Mouse (Mus musculus): ENCODE data around the gene Kcnk15.

DNA sequence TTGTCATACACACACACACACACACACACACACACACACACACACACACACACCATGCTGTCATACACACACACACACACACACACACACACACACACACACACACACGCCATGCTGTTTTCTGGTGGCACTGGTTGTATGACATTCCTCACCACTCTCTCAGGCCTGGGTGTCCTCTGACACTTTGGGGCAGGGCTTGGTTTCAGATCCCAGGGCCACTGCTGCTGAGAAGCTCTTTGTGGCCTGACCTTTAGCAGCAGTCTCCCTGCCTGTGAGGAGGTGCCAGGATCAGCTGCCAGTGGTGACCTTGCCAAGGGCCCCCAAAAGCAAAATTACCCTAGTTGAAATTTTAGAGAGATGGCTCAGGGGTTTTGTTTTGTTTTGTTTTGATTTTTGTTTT lies 27.6 kb upstream of the Kcnk15 start:
- TF ChIP-seq CTCF (IDR thresholded peaks at IDR 0.05; ENCODE audit: borderline replicate concordance, control insufficient read depth, extremely low read depth, insufficient read depth, low read length, poor library complexity) (no peak), POLR2A (IDR thresholded peaks at IDR 0.05; ENCODE audit: control insufficient read depth, extremely low read depth, insufficient read depth, low read length, poor library complexity) (no peak)

All from thymus, adult 2 months (tissue).